Mouse (Mus musculus) heart, embryonic 13.5 days (tissue): ENCODE results near the gene Tbata. TPM values are rescaled to one million over a fixed set of nuclear protein-coding genes. Genes with fewer than 3 reads are reported as not detected.

Experiments
- ATAC-seq: fragments of 200-750 bp; cut with Nextera tagmentation; 2 replicates; pipeline ENCODE4 v1.8.0; 2017; ENCODE audit warnings: moderate TSS enrichment; ENCODE audit not compliant: insufficient number of reproducible peaks, low FRiP score, low TSS enrichment; ENCODE audit errors: extremely low read depth
- H3K27ac ChIP-seq: fragments of 300-500 bp; sonication (generic); replicated peaks from 2 replicates; pipeline ENCODE4 v1.5.1; 2015; ENCODE audit warnings: moderate library complexity, mild to moderate bottlenecking, inconsistent platforms
- H3K27me3 ChIP-seq: fragments of 300-500 bp; sonication (generic); replicated peaks from 2 replicates; pipeline ENCODE4 v1.6.1; 2015; ENCODE audit warnings: mild to moderate bottlenecking, inconsistent platforms
- H3K36me3 ChIP-seq: fragments of 300-500 bp; sonication (generic); 2 replicates; pipeline ENCODE4 v1.6.1; 2015; ENCODE audit warnings: mild to moderate bottlenecking, inconsistent platforms
- H3K4me1 ChIP-seq: fragments of 300-500 bp; sonication (generic); 2 replicates; pipeline ENCODE4 v1.6.1; 2015; ENCODE audit warnings: inconsistent platforms
- H3K4me2 ChIP-seq: fragments of 300-500 bp; sonication (generic); 2 replicates; pipeline ENCODE4 v1.6.1; 2015; ENCODE audit warnings: inconsistent platforms, mild to moderate bottlenecking, moderate library complexity
- H3K4me3 ChIP-seq: fragments of 300-500 bp; sonication (generic); 2 replicates; pipeline ENCODE4 v1.5.1; 2015; ENCODE audit warnings: moderate library complexity, mild to moderate bottlenecking, inconsistent platforms
- H3K9ac ChIP-seq: fragments of 300-500 bp; sonication (generic); 2 replicates; pipeline ENCODE4 v1.6.1; 2015; ENCODE audit warnings: inconsistent platforms, mild to moderate bottlenecking, moderate library complexity
- H3K9me3 ChIP-seq: fragments of 300-500 bp; sonication (generic); 2 replicates; pipeline ENCODE4 v1.6.1; 2016; ENCODE audit warnings: inconsistent platforms
- WGBS: fragments of 180-500 bp; shearing (Covaris S2); methylation state at CpG from one replicate; pipeline ENCODE4 v1.1.7; 2015; ENCODE audit warnings: mixed read lengths; 5-methylcytosine and 5-hydroxymethylcytosine counted together
- polyA plus RNA-seq: library from polyadenylated mRNA; unstranded; fragments of >200 nt; fragmentation: Nextera tagmentation; extraction: Ambion mirVana; gene quantifications from 2 replicates; pipeline ENCODE4 v1.2.1, GENCODE M21; 2015

The Tbata gene
- polyA plus RNA-seq, 1 experiment from 2014 or later = not detected

GRCm38 (mm10) chr10:61167333-61168096 is 4.2 kb upstream of the Tbata start:
- H3K27me3 ChIP-seq = peaks cover 11% of the 10 kb centered on the region; the same call in 1 of the 2 replicates
- H3K9ac ChIP-seq = no peak overlapping the region
- ATAC-seq = no peak
- H3K4me1 ChIP-seq = no peaks in the 10 kb centered on the region
- no peaks in the 10 kb centered on the region for H3K36me3 ChIP-seq
- H3K4me2 ChIP-seq = no peak overlapping the region
- H3K4me3 ChIP-seq = no peak overlapping the region
- H3K9me3 ChIP-seq = no peaks in the 10 kb centered on the region
- 62% methylated on average over 9 of the region's 9 CpGs for WGBS
- no peak overlapping the region for H3K27ac ChIP-seq

- no peak overlapping the region for H3K27ac ChIP-seq
- no peak overlapping the region for H3K4me2 ChIP-seq
- H3K27me3 ChIP-seq = peaks cover 11% of the 10 kb centered on the region
- no peaks in the 10 kb centered on the region for H3K9me3 ChIP-seq
- H3K36me3 ChIP-seq = no peaks in the 10 kb centered on the region
- H3K4me3 ChIP-seq = no peak overlapping the region
- no peak overlapping the region for H3K9ac ChIP-seq
- no peaks in the 10 kb centered on the region for H3K4me1 ChIP-seq
- no peak for ATAC-seq
- 50% methylated on average over 2 of the region's 2 CpGs for WGBS
Observed at GRCm38 (mm10) chr10:61168393-61168792, 3.4 kb upstream of the Tbata start.

DNA sequence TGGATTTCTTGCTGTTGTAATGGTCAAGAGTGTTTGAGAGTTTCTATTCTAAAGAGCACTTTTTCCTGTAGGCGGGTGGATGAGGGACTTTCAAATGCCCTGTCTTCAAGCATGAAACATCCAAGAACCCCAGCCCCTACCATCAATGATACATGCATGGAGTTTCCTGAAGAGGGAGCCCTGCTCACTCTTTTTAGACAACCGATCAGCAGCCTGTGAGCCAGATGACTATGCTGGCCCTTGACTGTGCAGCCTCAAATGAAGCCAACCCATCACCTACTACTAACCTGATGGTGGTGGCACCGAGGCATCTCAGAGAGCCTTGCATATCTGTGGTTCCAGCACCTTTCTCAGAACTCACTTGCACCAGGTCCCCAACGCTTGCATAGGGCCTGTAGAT is 742 bp downstream of the Tbata start:
- ATAC-seq = no peak
- Histone ChIP-seq H3K4me2 (no peak overlapping the region), H3K4me3 (no peak overlapping the region), H3K9me3 (no peaks in the 10 kb centered on the region), H3K9ac (no peak overlapping the region), H3K27ac (no peak overlapping the region), H3K36me3 (no peaks in the 10 kb centered on the region), H3K4me1 (peaks cover 9% of the 10 kb centered on the region; the same call in 1 of the 2 replicates), H3K27me3 (peaks cover 40% of the 10 kb centered on the region)
- 72% methylated on average over 4 of the region's 4 CpGs for WGBS

- ATAC-seq = no peak
- peaks cover 54% of the 10 kb centered on the region for H3K27me3 ChIP-seq
- WGBS = 31% methylated on average over 13 of the region's 13 CpGs
Observed at GRCm38 (mm10) chr10:61174711-61175441, 3.1 kb downstream of the Tbata start.

DNA sequence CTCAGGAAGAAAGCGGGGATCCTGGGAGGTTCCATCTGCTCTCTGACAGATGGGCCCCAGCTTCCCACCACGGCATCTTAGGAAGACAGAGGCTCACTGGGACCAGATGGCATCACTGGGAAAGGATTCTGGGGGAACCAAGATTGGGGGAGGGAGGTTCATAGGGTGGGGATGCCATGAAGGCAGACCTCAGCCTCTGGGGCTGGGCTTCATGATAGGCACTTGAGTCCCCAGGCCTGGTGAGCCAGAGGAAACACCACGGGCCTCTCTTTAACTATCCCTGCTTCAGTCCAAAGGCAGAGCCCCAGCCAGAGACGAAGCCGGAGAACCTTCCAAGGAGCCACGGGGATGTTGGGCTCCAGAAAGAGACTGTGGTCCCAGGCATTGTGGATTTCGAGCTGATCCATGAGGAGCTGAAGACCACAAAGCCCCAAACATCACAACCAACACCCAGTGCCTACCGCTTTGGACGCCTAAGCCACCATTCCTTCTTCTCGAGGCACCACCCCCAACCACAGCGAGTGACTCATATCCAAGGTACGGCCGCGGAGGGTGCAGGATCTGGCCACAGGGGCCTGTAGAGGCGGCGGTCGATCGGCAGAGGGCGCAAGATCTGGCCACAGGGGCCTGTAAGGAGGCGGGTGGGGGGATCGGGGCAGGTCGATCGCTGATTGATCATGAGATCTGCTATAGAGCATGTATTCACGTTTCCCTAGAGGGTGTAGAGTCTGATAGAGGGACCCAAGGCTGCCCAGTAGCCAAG is 3.9 kb downstream of the Tbata start:
- Histone ChIP-seq H3K4me1 (peaks cover 9% of the 10 kb centered on the region; the same call in 1 of the 2 replicates), H3K9ac (peak overlapping the region; percentile 40; the same call in 1 of the 2 replicates), H3K4me3 (peak overlapping the region; percentile 20), H3K27me3 (peaks cover 60% of the 10 kb centered on the region), H3K36me3 (no peaks in the 10 kb centered on the region), H3K4me2 (peak overlapping the region; percentile 57), H3K27ac (no peak overlapping the region), H3K9me3 (no peaks in the 10 kb centered on the region)
- no peak for ATAC-seq
- WGBS = 12% methylated on average over 24 of the region's 24 CpGs

More at GRCm38 (mm10) chr10:61174711-61175441, 3.1 kb downstream of the Tbata start:
- H3K4me1 ChIP-seq = peaks cover 9% of the 10 kb centered on the region; the same call in 1 of the 2 replicates
- no peak overlapping the region for H3K4me2 ChIP-seq
- H3K9me3 ChIP-seq = no peaks in the 10 kb centered on the region
- H3K36me3 ChIP-seq = no peaks in the 10 kb centered on the region
- H3K4me3 ChIP-seq = no peak overlapping the region
- no peak overlapping the region for H3K27ac ChIP-seq
- no peak overlapping the region for H3K9ac ChIP-seq

- Histone ChIP-seq H3K4me2 (peak overlapping the region; percentile 57), H3K27me3 (peaks cover 61% of the 10 kb centered on the region), H3K4me1 (peaks cover 9% of the 10 kb centered on the region; the same call in 1 of the 2 replicates), H3K4me3 (peak overlapping the region; percentile 20; the same call in 1 of the 2 replicates), H3K9ac (peak overlapping the region; percentile 40; the same call in 1 of the 2 replicates), H3K27ac (no peak overlapping the region), H3K9me3 (no peaks in the 10 kb centered on the region), H3K36me3 (no peaks in the 10 kb centered on the region)
- ATAC-seq = no peak
- 46% methylated on average over 7 of the region's 7 CpGs for WGBS
Observed at GRCm38 (mm10) chr10:61176221-61176790, 4.6 kb downstream of the Tbata start.

- WGBS = 56% methylated on average over 4 of the region's 4 CpGs
- H3K27me3 ChIP-seq = peaks cover 59% of the 10 kb centered on the region
Observed at GRCm38 (mm10) chr10:61177751-61178150, 6.0 kb downstream of the Tbata start.

DNA sequence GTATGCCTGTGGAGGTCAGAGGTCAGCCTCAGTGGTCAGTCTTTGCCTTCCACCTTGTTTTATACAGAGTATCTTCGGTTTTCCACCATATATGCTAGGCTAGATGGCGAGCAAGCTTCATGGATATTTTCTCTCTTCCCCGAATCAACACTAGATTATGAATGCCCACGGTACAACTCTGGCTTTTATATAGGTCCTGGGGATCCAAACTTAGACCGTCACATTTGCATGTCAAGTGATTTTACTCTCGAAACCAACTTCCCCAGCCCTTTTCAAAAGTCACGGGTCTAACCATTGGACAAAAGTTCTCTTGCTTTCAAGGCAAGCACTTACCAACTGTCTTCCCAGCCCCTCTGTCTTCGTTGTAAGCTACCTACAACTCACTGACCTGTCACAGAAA is 6.9 kb downstream of the Tbata start:
- Histone ChIP-seq H3K27me3 (peaks cover 62% of the 10 kb centered on the region), H3K4me3 (no peak overlapping the region), H3K4me2 (no peak overlapping the region), H3K4me1 (peaks cover 9% of the 10 kb centered on the region; the same call in 1 of the 2 replicates), H3K9ac (no peak overlapping the region), H3K27ac (no peak overlapping the region), H3K9me3 (no peaks in the 10 kb centered on the region), H3K36me3 (no peaks in the 10 kb centered on the region)
- 71% methylated on average over 8 of the region's 8 CpGs for WGBS
- no peak for ATAC-seq

More at GRCm38 (mm10) chr10:61177751-61178150, 6.0 kb downstream of the Tbata start:
- Histone ChIP-seq H3K36me3 (no peaks in the 10 kb centered on the region), H3K9ac (no peak overlapping the region), H3K27ac (no peak overlapping the region), H3K9me3 (no peaks in the 10 kb centered on the region), H3K4me3 (no peak overlapping the region), H3K4me2 (no peak overlapping the region), H3K4me1 (peaks cover 9% of the 10 kb centered on the region; the same call in 1 of the 2 replicates)
- no peak for ATAC-seq

GRCm38 (mm10) chr10:61179927-61180326 is 8.2 kb downstream of the Tbata start:
- no peak overlapping the region for H3K4me3 ChIP-seq
- no peak for ATAC-seq
- H3K4me1 ChIP-seq = peaks cover 9% of the 10 kb centered on the region; the same call in 1 of the 2 replicates
- H3K4me2 ChIP-seq = no peak overlapping the region
- no peak overlapping the region for H3K9ac ChIP-seq
- peaks cover 63% of the 10 kb centered on the region for H3K27me3 ChIP-seq
- 56% methylated on average over 6 of the region's 6 CpGs for WGBS
- H3K36me3 ChIP-seq = no peaks in the 10 kb centered on the region
- no peaks in the 10 kb centered on the region for H3K9me3 ChIP-seq
- H3K27ac ChIP-seq = no peak overlapping the region

DNA sequence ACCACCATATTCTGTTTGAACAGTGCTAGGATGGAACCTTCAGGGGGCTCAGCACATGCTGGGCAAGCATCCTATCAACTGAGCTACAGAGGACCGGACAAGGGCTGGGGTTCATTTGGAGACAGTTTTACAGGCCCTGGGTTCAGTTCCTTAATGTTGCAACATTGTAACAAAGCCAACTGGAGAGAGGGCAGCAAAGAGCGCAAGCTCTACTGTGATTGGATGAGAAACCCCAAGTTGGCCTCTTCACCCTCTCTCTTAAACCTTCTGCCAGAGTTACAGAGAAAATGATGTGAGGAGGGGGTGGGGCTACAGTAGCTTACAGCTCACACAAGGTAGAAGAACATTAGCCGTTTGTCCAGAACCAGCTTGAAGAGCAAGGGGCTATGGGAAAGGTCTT is 15.2 kb downstream of the Tbata start:
- no peak for ATAC-seq
- Histone ChIP-seq H3K9ac (0 out of 2 replicates have a peak overlapping the region, but pooled peaks have one; percentile 14), H3K27me3 (peaks cover 20% of the 10 kb centered on the region), H3K4me2 (no peak overlapping the region), H3K9me3 (no peaks in the 10 kb centered on the region), H3K4me3 (no peak overlapping the region), H3K27ac (no peak overlapping the region), H3K4me1 (0 out of 2 replicates have a peak, but pooled peaks cover 3% of the 10 kb centered on the region), H3K36me3 (no peaks in the 10 kb centered on the region)
- WGBS = 67% methylated on average over 3 of the region's 3 CpGs
